Mouse (Mus musculus) testis, postnatal 14 days (tissue): ENCODE measurements around the gene Isg15.
"Not testable (repeated sequence)": the region's sequence is repeated elsewhere in the genome, so short reads cannot be mapped to it uniquely, and the experiment has no call there.

Experiments
- DNase-seq: peaks from one replicate; pipeline ENCODE4 v3.0.0; 2021; ENCODE audit warnings: low spot score

The Isg15 gene

DNA sequence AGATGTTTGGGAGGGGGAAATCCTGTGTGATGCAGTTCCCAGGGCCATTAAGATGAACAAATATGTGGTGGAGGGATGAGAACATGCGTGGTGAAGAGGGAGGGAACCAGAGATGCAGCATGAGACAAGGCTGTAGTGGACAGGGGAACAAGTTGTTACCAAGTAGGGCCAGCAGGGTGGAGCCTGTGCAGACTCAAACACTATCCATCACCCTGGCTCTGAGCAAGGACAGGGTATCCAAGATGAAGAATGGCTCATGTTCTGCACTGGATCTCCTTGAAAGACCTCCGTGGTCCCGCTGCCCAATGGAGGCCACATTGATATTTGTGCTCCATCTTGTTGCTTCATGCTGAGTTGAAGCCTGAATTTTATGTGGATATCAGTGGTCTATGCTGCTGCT lies 45.8 kb downstream of the Isg15 start:
- DNase-seq, result no peak

DNA sequence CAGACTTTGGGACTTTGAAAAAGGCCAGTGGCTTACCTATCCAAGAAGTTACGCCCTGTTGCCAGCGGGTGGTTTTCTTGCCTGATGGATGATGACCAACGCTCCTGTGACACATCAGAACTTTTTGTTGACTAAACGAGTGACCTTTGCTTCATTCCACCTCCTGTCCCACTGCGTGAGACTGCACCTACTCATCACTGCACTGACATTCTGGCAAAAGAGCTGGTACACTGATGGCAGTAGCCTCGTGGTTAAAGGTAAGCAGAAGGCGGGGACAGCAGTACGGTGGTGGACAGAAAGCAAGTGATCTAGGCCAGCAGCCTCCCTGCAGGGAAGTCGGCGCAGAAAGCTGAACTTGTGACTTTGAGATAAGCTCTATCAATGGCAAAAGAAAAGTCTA lies 49.7 kb downstream of the Isg15 start:
- not testable (repeated sequence) for DNase-seq
